ENCODE assay signal across 8 mouse cellular contexts in genomic region chr6:108829386-108830370, GRCm38 (mm10). TPM values are rescaled to one million over a fixed set of nuclear protein-coding genes. Genes with fewer than 3 reads are reported as not detected.
A peak's percentile ranks its signal among the peaks of the same experiment; 100 is the strongest.
DNase-seq lines count a peak whose midpoint lies in the region; ATAC-seq and TF ChIP-seq lines count a peak whose summit lies in the region.

No protein-coding gene starts in this region.

- no peak for TF ChIP-seq CTCF in layer of hippocampus, adult 2 months (conservative IDR thresholded peaks at IDR 0.05)

- peak overlapping the region; percentile 84 for H3K4me2 ChIP-seq in intestine, embryonic 15.5 days (replicated peaks)
- peak overlapping the region; percentile 92 for H3K4me2 ChIP-seq in neural tube, embryonic 13.5 days

- H3K4me1 ChIP-seq in brown adipose tissue, adult 24 weeks (ENCODE audit: control insufficient read depth, insufficient read depth, insufficient read length, low read length), result peaks cover 21% of the 10 kb centered on the region
- H3K4me1 ChIP-seq in intestine, embryonic 15.5 days (replicated peaks), result peaks cover 19% of the 10 kb centered on the region
- peaks cover 27% of the 10 kb centered on the region for H3K4me1 ChIP-seq in neural tube, embryonic 13.5 days (replicated peaks)

- peak overlapping the region; percentile 94 for H3K9ac ChIP-seq in intestine, embryonic 15.5 days
- peak overlapping the region; percentile 91 for H3K9ac ChIP-seq in neural tube, embryonic 13.5 days

- no peaks in the 10 kb centered on the region for H3K27me3 ChIP-seq in intestine, embryonic 15.5 days (replicated peaks)
- H3K27me3 ChIP-seq in neural tube, embryonic 13.5 days, result no peaks in the 10 kb centered on the region

- H3K27ac ChIP-seq in layer of hippocampus, adult 2 months, result peak overlapping the region; percentile 91
- peak overlapping the region; percentile 62 for H3K27ac ChIP-seq in brown adipose tissue, adult 24 weeks (replicated peaks; ENCODE audit: low read depth, low read length)
- H3K27ac ChIP-seq in intestine, embryonic 15.5 days, result peak overlapping the region; percentile 37; the same call in 1 of the 2 replicates
- H3K27ac ChIP-seq in neural tube, embryonic 13.5 days (replicated peaks), result peak overlapping the region; percentile 76; the same call in 1 of the 2 replicates

- peak overlapping the region; percentile 86 for H3K4me3 ChIP-seq in layer of hippocampus, adult 2 months
- peak overlapping the region; percentile 76 for H3K4me3 ChIP-seq in brown adipose tissue, adult 24 weeks (ENCODE audit: insufficient read depth, low read depth, low read length)
- peak overlapping the region; percentile 99 for H3K4me3 ChIP-seq in intestine, embryonic 15.5 days (replicated peaks)
- H3K4me3 ChIP-seq in neural tube, embryonic 13.5 days, result peak overlapping the region; percentile 94

- no peak for ATAC-seq in intestine, embryonic 15.5 days
- no peak for ATAC-seq in neural tube, embryonic 13.5 days (ENCODE audit: low read depth)

- intact Hi-C loops in gastrocnemius, postnatal 14 days (cut with DNase I; ENCODE audit: low total_unique reads), result no loop called here

- WGBS in intestine, embryonic 15.5 days, result 9% methylated on average over 22 of the region's 22 CpGs
- WGBS in neural tube, embryonic 13.5 days, result 22% methylated on average over 22 of the region's 22 CpGs

- DNase-seq in layer of hippocampus, adult 2 months (ENCODE audit: low spot score in 2 of 2), result no peak
- no peak for DNase-seq in layer of hippocampus, adult 11-12 months (ENCODE audit: low spot score)
- DNase-seq in gastrocnemius, postnatal 14 days, result peak; percentile 24
- peak; percentile 63 to 75 for DNase-seq in lung, adult 18-20 months
- no peak for DNase-seq in ovary, postnatal 14 days (ENCODE audit: low spot score)

- H3K36me3 ChIP-seq in intestine, embryonic 15.5 days, result no peaks in the 10 kb centered on the region
- H3K36me3 ChIP-seq in neural tube, embryonic 13.5 days, result no peaks in the 10 kb centered on the region

- no peaks in the 10 kb centered on the region for H3K9me3 ChIP-seq in intestine, embryonic 15.5 days
- H3K9me3 ChIP-seq in neural tube, embryonic 13.5 days, result no peaks in the 10 kb centered on the region

RNA-seq across cellular contexts. Expression of gene Edem1, which starts 1.2 kb away (rescaled TPM):
- total RNA-seq in layer of hippocampus, adult 2 months (2021), result 10 to 100 TPM; 13.3 to 17.2 TPM
- 25.6 and 41.9 TPM in 2 replicates for polyA plus RNA-seq in brown adipose tissue, adult 24 weeks (2012; ENCODE audit: insufficient read depth, insufficient read length, missing spikeins)
- 1 to 10 TPM; 6.5 to 8.8 TPM for total RNA-seq in gastrocnemius, postnatal 14 days (2021)
- polyA plus RNA-seq in intestine, embryonic 15.5 days (2015; fragmentation: Nextera tagmentation; extraction: Ambion mirVana), result 44.7 and 53.2 TPM in 2 replicates
- 7.3 and 8.1 TPM in 2 replicates for polyA plus RNA-seq in neural tube, embryonic 13.5 days (2015; fragmentation: Nextera tagmentation; extraction: Ambion mirVana)

RNA-seq across cellular contexts. Expression of gene Arl8b, which starts 46.8 kb away (rescaled TPM):
- 100 to 1,000 TPM; 202 to 216 TPM for total RNA-seq in layer of hippocampus, adult 2 months (2021)
- 66.3 and 96.4 TPM in 2 replicates for polyA plus RNA-seq in brown adipose tissue, adult 24 weeks (2012; ENCODE audit: insufficient read depth, insufficient read length, missing spikeins)
- 10 to 100 TPM; 69.5 to 72.6 TPM for total RNA-seq in gastrocnemius, postnatal 14 days (2021)
- polyA plus RNA-seq in intestine, embryonic 15.5 days (2015; fragmentation: Nextera tagmentation; extraction: Ambion mirVana), result 84.5 and 98.8 TPM in 2 replicates
- polyA plus RNA-seq in neural tube, embryonic 13.5 days (2015; fragmentation: Nextera tagmentation; extraction: Ambion mirVana), result 104 and 119 TPM in 2 replicates

Comparison
In these comparisons a context has a peak if more than half of its experiments do, and no peak if none do; other contexts are left out.
1. DNase-seq: peak in gastrocnemius, postnatal 14 days (single experiment) and lung, adult 18-20 months (2 of 2); none in layer of hippocampus, adult 2 months (0 of 2), layer of hippocampus, adult 11-12 months (single experiment) and ovary, postnatal 14 days (single experiment).
2. H3K27ac ChIP-seq: peak in every context shown above with its lines; median percentile 91 in layer of hippocampus, adult 2 months; 76 in neural tube, embryonic 13.5 days; 62 in brown adipose tissue, adult 24 weeks; 37 in intestine, embryonic 15.5 days.
3. Peak in every context shown above with its lines, with median percentiles within 50 percentile points of each other: H3K4me3 ChIP-seq.